Mouse (Mus musculus): ENCODE measurements around the gene Akap6.

GRCm38 (mm10) chr12:52698276-52698930 is 780 bp upstream of the Akap6 start:
- TF ChIP-seq CTCF (conservative IDR thresholded peaks at IDR 0.05; ENCODE audit: low read length) (no peak), NANOG (IDR thresholded peaks at IDR 0.05; ENCODE audit: borderline replicate concordance, low read length) (no peak)

Measured in E14TG2a.4 (cell line).